Mouse (Mus musculus) cerebellum, adult 9-10 months (tissue): ENCODE results near the gene Gse1.

Source experiments
- DNase-seq: peaks from one replicate; pipeline ENCODE4 v3.0.0; 2022

Gene Gse1

GRCm38 (mm10) chr8:120243916-120244451, 15.7 kb downstream of the Gse1 start:
- DNase-seq = no peak

GRCm38 (mm10) chr8:120244553-120244952, 16.3 kb downstream of the Gse1 start:
- no peak for DNase-seq

GRCm38 (mm10) chr8:120247618-120248017, 19.4 kb downstream of the Gse1 start:
- no peak for DNase-seq

- no peak for DNase-seq
Observed at GRCm38 (mm10) chr8:120248031-120248430, 19.8 kb downstream of the Gse1 start.

GRCm38 (mm10) chr8:120248451-120248850, 20.2 kb downstream of the Gse1 start:
- DNase-seq = no peak

GRCm38 (mm10) chr8:120249800-120250336, 21.6 kb downstream of the Gse1 start:
- DNase-seq = no peak

- no peak for DNase-seq
Observed at GRCm38 (mm10) chr8:120250750-120251410, 22.6 kb downstream of the Gse1 start.

GRCm38 (mm10) chr8:120251411-120252035, 23.3 kb downstream of the Gse1 start:
- DNase-seq = no peak

GRCm38 (mm10) chr8:120253626-120254025, 25.4 kb downstream of the Gse1 start:
- no peak for DNase-seq

GRCm38 (mm10) chr8:120255406-120255987, 27.2 kb downstream of the Gse1 start:
- no peak for DNase-seq

- no peak for DNase-seq
Observed at GRCm38 (mm10) chr8:120256958-120257357, 28.7 kb downstream of the Gse1 start.

- DNase-seq = no peak
Observed at GRCm38 (mm10) chr8:120259206-120259605, 30.9 kb downstream of the Gse1 start.

GRCm38 (mm10) chr8:120260677-120261076, 32.4 kb downstream of the Gse1 start:
- DNase-seq = no peak

- no peak for DNase-seq
Observed at GRCm38 (mm10) chr8:120261338-120262120, 33.3 kb downstream of the Gse1 start.

- no peak for DNase-seq
Observed at GRCm38 (mm10) chr8:120263879-120264278, 35.6 kb downstream of the Gse1 start.

GRCm38 (mm10) chr8:120264388-120264943, 36.2 kb downstream of the Gse1 start:
- DNase-seq = no peak

GRCm38 (mm10) chr8:120264944-120265453, 36.7 kb downstream of the Gse1 start:
- DNase-seq = peak; percentile 73

GRCm38 (mm10) chr8:120265471-120265870, 37.2 kb downstream of the Gse1 start:
- DNase-seq = no peak

GRCm38 (mm10) chr8:120268541-120268980, 40.3 kb downstream of the Gse1 start:
- no peak for DNase-seq

GRCm38 (mm10) chr8:120270449-120270848, 42.2 kb downstream of the Gse1 start:
- peak; percentile 61 for DNase-seq

GRCm38 (mm10) chr8:120273430-120273829, 45.2 kb downstream of the Gse1 start:
- no peak for DNase-seq
